ENCODE assay signal across 29 mouse cellular contexts in genomic region chr13:95612243-95612642, GRCm38 (mm10). TPM values are rescaled to one million over a fixed set of nuclear protein-coding genes. Genes with fewer than 3 reads are reported as not detected.
DNase-seq lines count a peak whose midpoint lies in the region; ATAC-seq and TF ChIP-seq lines count a peak whose summit lies in the region.
"Had no signal": no experiment of that assay in that cellular context is flagged by ENCODE, and none has a peak within 500 bp of the region (broad histone marks: within the 10 kb centered on the region; RNA-seq: fewer than 3 reads in every experiment).

No protein-coding gene starts in this region.

- TF ChIP-seq POLR2A in heart, adult 2 months (IDR thresholded peaks at IDR 0.05; ENCODE audit: insufficient read depth, low read depth, low read length), result no peak

- WGBS in forebrain, embryonic 11.5 days, result 93% methylated on average over 10 of the region's 10 CpGs
- 93% methylated on average over 10 of the region's 10 CpGs for WGBS in forebrain, embryonic 12.5 days
- WGBS in heart, embryonic 13.5 days, result 73% methylated on average over 10 of the region's 10 CpGs
- 71% methylated on average over 10 of the region's 10 CpGs for WGBS in heart, adult 2 months
- 88% methylated on average over 10 of the region's 10 CpGs for WGBS in kidney, embryonic 16.5 days
- WGBS in lung, postnatal 0 days, result 85% methylated on average over 10 of the region's 10 CpGs

- TF ChIP-seq CTCF in heart, adult 2 months (IDR thresholded peaks at IDR 0.05), result no peak
- TF ChIP-seq CTCF in lung, postnatal 0 days (IDR thresholded peaks at IDR 0.05), result no peak

- DNase-seq in forebrain, embryonic 11.5 days (ENCODE audit: low spot score), result peak; percentile 35
- DNase-seq in heart, adult 2 months, result no peak
- DNase-seq in kidney, postnatal 14 days, result no peak
- DNase-seq in lung, postnatal 0 days (ENCODE audit: low spot score), result no peak
- no peak for DNase-seq in lung, postnatal 25 days (ENCODE audit: low spot score)
- DNase-seq: adrenal gland, adult 2 months; adrenal gland, postnatal 36 days; cerebellum, adult 2 months; cerebellum, postnatal 14 days; gastrocnemius, postnatal 25 days; heart, adult 18-20 months; kidney, adult 11 months; layer of hippocampus, postnatal 36 days; left cerebral cortex, postnatal 4 days; lung, postnatal 4 days; right cerebral cortex, postnatal 25 days had no signal

- H3K9ac ChIP-seq in forebrain, embryonic 11.5 days (ENCODE audit: low read length), result no peak overlapping the region
- no peak overlapping the region for H3K9ac ChIP-seq in forebrain, embryonic 12.5 days
- no peak overlapping the region for H3K9ac ChIP-seq in heart, embryonic 13.5 days
- H3K9ac ChIP-seq in heart, adult 2 months (ENCODE audit: low read depth, low read length), result no peak overlapping the region
- H3K9ac ChIP-seq in kidney, embryonic 16.5 days (replicated peaks; ENCODE audit: low read length), result no peak overlapping the region
- H3K9ac ChIP-seq in lung, postnatal 0 days (replicated peaks; ENCODE audit: low read depth), result no peak overlapping the region
- H3K9ac ChIP-seq: forebrain, embryonic 13.5 days; hindbrain, embryonic 15.5 days; lung, embryonic 15.5 days; midbrain, embryonic 15.5 days; stomach, embryonic 15.5 days had no signal

- intact Hi-C loops in heart, adult 2 months (cut with DNase I), result no loop called here

- no peak overlapping the region for H3K4me2 ChIP-seq in forebrain, embryonic 11.5 days (ENCODE audit: low read depth, low read length, severe bottlenecking)
- H3K4me2 ChIP-seq in forebrain, embryonic 12.5 days, result no peak overlapping the region
- peak overlapping the region; percentile 16; the same call in 1 of the 2 replicates for H3K4me2 ChIP-seq in heart, embryonic 13.5 days
- H3K4me2 ChIP-seq in kidney, embryonic 16.5 days (replicated peaks; ENCODE audit: low read depth, low read length), result no peak overlapping the region
- no peak overlapping the region for H3K4me2 ChIP-seq in lung, postnatal 0 days (replicated peaks; ENCODE audit: low read depth, low read length)
- H3K4me2 ChIP-seq: forebrain, embryonic 13.5 days; hindbrain, embryonic 15.5 days; lung, embryonic 15.5 days; midbrain, embryonic 15.5 days; stomach, embryonic 15.5 days had no signal

- no peak for ATAC-seq in forebrain, embryonic 11.5 days (replicated peaks; ENCODE audit: low FRiP score)
- ATAC-seq in forebrain, embryonic 12.5 days (ENCODE audit: low FRiP score), result no peak
- ATAC-seq in heart, embryonic 13.5 days (ENCODE audit: extremely low read depth, insufficient number of reproducible peaks, low FRiP score, low TSS enrichment), result no peak
- no peak for ATAC-seq in kidney, embryonic 16.5 days (ENCODE audit: low FRiP score, low TSS enrichment)
- ATAC-seq in lung, postnatal 0 days, result no peak
- ATAC-seq: activated CD4-positive, CD25-positive, alpha-beta regulatory T cell, adult 4 months; forebrain, embryonic 13.5 days; inflammation-experienced regulatory T-cells, adult 6 months; midbrain, embryonic 15.5 days had no signal

- no peaks in the 10 kb centered on the region for H3K27me3 ChIP-seq in forebrain, embryonic 11.5 days (ENCODE audit: control insufficient read depth, insufficient read depth, low read length)
- no peaks in the 10 kb centered on the region for H3K27me3 ChIP-seq in forebrain, embryonic 12.5 days
- H3K27me3 ChIP-seq in heart, embryonic 13.5 days (replicated peaks), result no peaks in the 10 kb centered on the region
- H3K27me3 ChIP-seq in heart, adult 2 months (ENCODE audit: control insufficient read depth, insufficient read depth, low read length), result no peaks in the 10 kb centered on the region
- H3K27me3 ChIP-seq in kidney, embryonic 16.5 days (ENCODE audit: insufficient read depth, low read length), result no peaks in the 10 kb centered on the region
- no peaks in the 10 kb centered on the region for H3K27me3 ChIP-seq in lung, postnatal 0 days (replicated peaks; ENCODE audit: insufficient read depth, low read length)
- H3K27me3 ChIP-seq: forebrain, embryonic 13.5 days; hindbrain, embryonic 15.5 days; lung, embryonic 15.5 days; midbrain, embryonic 15.5 days; stomach, embryonic 15.5 days had no signal

- no peaks in the 10 kb centered on the region for H3K9me3 ChIP-seq in forebrain, embryonic 11.5 days (ENCODE audit: control insufficient read depth, low read length)
- H3K9me3 ChIP-seq in forebrain, embryonic 12.5 days, result peaks cover 5% of the 10 kb centered on the region; the same call in 1 of the 2 replicates
- H3K9me3 ChIP-seq in heart, embryonic 13.5 days, result no peaks in the 10 kb centered on the region
- peaks cover 7% of the 10 kb centered on the region for H3K9me3 ChIP-seq in kidney, embryonic 16.5 days (ENCODE audit: low read length)
- H3K9me3 ChIP-seq in lung, postnatal 0 days (ENCODE audit: low read length), result no peaks in the 10 kb centered on the region
- H3K9me3 ChIP-seq: forebrain, embryonic 13.5 days; hindbrain, embryonic 10.5 days; hindbrain, embryonic 15.5 days; lung, embryonic 15.5 days; midbrain, embryonic 15.5 days; stomach, embryonic 15.5 days had no signal

- H3K4me3 ChIP-seq in forebrain, embryonic 11.5 days (ENCODE audit: low read depth, low read length), result no peak overlapping the region
- no peak overlapping the region for H3K4me3 ChIP-seq in forebrain, embryonic 12.5 days (replicated peaks)
- no peak overlapping the region for H3K4me3 ChIP-seq in heart, embryonic 13.5 days
- H3K4me3 ChIP-seq in heart, adult 2 months, result no peak overlapping the region
- H3K4me3 ChIP-seq in kidney, embryonic 16.5 days (ENCODE audit: low read length), result no peak overlapping the region
- H3K4me3 ChIP-seq in lung, postnatal 0 days (ENCODE audit: low read depth, low read length), result no peak overlapping the region
- H3K4me3 ChIP-seq: erythroblast, embryonic 14.5 days; forebrain, embryonic 13.5 days; hindbrain, embryonic 10.5 days; hindbrain, embryonic 15.5 days; lung, embryonic 15.5 days; midbrain, embryonic 15.5 days; stomach, embryonic 15.5 days had no signal

- H3K27ac ChIP-seq in forebrain, embryonic 11.5 days (ENCODE audit: low read depth, low read length), result no peak overlapping the region
- no peak overlapping the region for H3K27ac ChIP-seq in forebrain, embryonic 12.5 days
- peak overlapping the region; percentile 81 for H3K27ac ChIP-seq in heart, embryonic 13.5 days (replicated peaks)
- H3K27ac ChIP-seq in heart, adult 2 months, result no peak overlapping the region
- 0 out of 2 replicates have a peak overlapping the region, but pooled peaks have one; percentile 7 for H3K27ac ChIP-seq in kidney, embryonic 16.5 days (ENCODE audit: low read length)
- peak overlapping the region; percentile 78 for H3K27ac ChIP-seq in lung, postnatal 0 days (ENCODE audit: low read length)
- H3K27ac ChIP-seq: forebrain, embryonic 13.5 days; hindbrain, embryonic 10.5 days; hindbrain, embryonic 15.5 days; kidney, postnatal 0 days; lung, embryonic 15.5 days; midbrain, embryonic 15.5 days; stomach, embryonic 15.5 days had no signal

- peaks cover 4% of the 10 kb centered on the region; the same call in 1 of the 2 replicates for H3K79me2 ChIP-seq in heart, adult 2 months (replicated peaks; ENCODE audit: control insufficient read depth, insufficient read depth, low read length)

- no peaks in the 10 kb centered on the region; the same call in 1 of the 2 replicates for H3K36me3 ChIP-seq in forebrain, embryonic 11.5 days (ENCODE audit: control insufficient read depth, insufficient read depth, low read length)
- peaks cover 37% of the 10 kb centered on the region for H3K36me3 ChIP-seq in forebrain, embryonic 12.5 days (replicated peaks)
- peaks cover 46% of the 10 kb centered on the region for H3K36me3 ChIP-seq in heart, embryonic 13.5 days
- no peaks in the 10 kb centered on the region for H3K36me3 ChIP-seq in heart, adult 2 months (ENCODE audit: control insufficient read depth, insufficient read depth, low read length)
- peaks cover 14% of the 10 kb centered on the region for H3K36me3 ChIP-seq in kidney, embryonic 16.5 days (ENCODE audit: insufficient read depth, low read length)
- no peaks in the 10 kb centered on the region for H3K36me3 ChIP-seq in lung, postnatal 0 days (ENCODE audit: insufficient read depth, low read length)
- H3K36me3 ChIP-seq: hindbrain, embryonic 15.5 days; stomach, embryonic 15.5 days had no signal

- no peak for TF ChIP-seq EP300 in heart, adult 2 months (IDR thresholded peaks at IDR 0.05; ENCODE audit: insufficient read depth, low read depth, low read length)
- TF ChIP-seq EP300 in lung, postnatal 0 days (IDR thresholded peaks at IDR 0.05), result no peak

- peaks cover 6% of the 10 kb centered on the region for H3K4me1 ChIP-seq in forebrain, embryonic 11.5 days (replicated peaks; ENCODE audit: control insufficient read depth, insufficient read depth, low read length)
- H3K4me1 ChIP-seq in forebrain, embryonic 12.5 days, result peaks cover 30% of the 10 kb centered on the region
- H3K4me1 ChIP-seq in heart, embryonic 13.5 days, result peaks cover 84% of the 10 kb centered on the region
- H3K4me1 ChIP-seq in heart, adult 2 months (ENCODE audit: control insufficient read depth, insufficient read depth, low read length), result peaks cover 13% of the 10 kb centered on the region
- H3K4me1 ChIP-seq in kidney, embryonic 16.5 days (ENCODE audit: insufficient read depth, low read length), result peaks cover 29% of the 10 kb centered on the region
- peaks cover 5% of the 10 kb centered on the region; the same call in 1 of the 2 replicates for H3K4me1 ChIP-seq in lung, postnatal 0 days (ENCODE audit: insufficient read depth, low read depth, low read length)

RNA-seq across cellular contexts. Expression of gene F2r, which starts 6.0 kb away (rescaled TPM):
- polyA plus RNA-seq in forebrain, embryonic 11.5 days (2014; fragmentation: Nextera tagmentation; extraction: Ambion mirVana), result 121 and 122 TPM in 2 replicates
- 109 TPM in 2 replicates for polyA plus RNA-seq in forebrain, embryonic 12.5 days (2016; fragmentation: Nextera tagmentation; extraction: Ambion mirVana)
- polyA plus RNA-seq in heart, embryonic 13.5 days (2015; fragmentation: Nextera tagmentation; extraction: Ambion mirVana), result 124 and 129 TPM in 2 replicates
- total RNA-seq in heart, adult 2 months (2021), result 10 to 100 TPM; 23.6 to 23.8 TPM
- polyA plus RNA-seq in heart, adult 2 months (2012; rRNA removed), result 19.3 and 20.4 TPM in 2 replicates
- polyA plus RNA-seq in kidney, embryonic 16.5 days (2015; fragmentation: Nextera tagmentation; extraction: Ambion mirVana), result 142 TPM in 2 replicates
- polyA plus RNA-seq in lung, postnatal 0 days (2015; fragmentation: Nextera tagmentation; extraction: Ambion mirVana), result 118 and 134 TPM in 2 replicates

Comparison
In these comparisons a context has a peak if more than half of its experiments do, and no peak if none do; other contexts are left out.
1. H3K27ac ChIP-seq: peak in heart, embryonic 13.5 days (single experiment), kidney, embryonic 16.5 days (single experiment) and lung, postnatal 0 days (single experiment); none in forebrain, embryonic 11.5 days (single experiment), forebrain, embryonic 12.5 days (single experiment) and heart, adult 2 months (single experiment).